Mouse (Mus musculus) hindbrain, embryonic 12.5 days (tissue): ENCODE measurements around the gene Hace1. TPM values are rescaled to one million over a fixed set of nuclear protein-coding genes. Genes with fewer than 3 reads are reported as not detected.

ENCODE experiments used
- ATAC-seq: fragments of 200-750 bp; cut with Nextera tagmentation; 2 replicates; pipeline ENCODE4 v1.8.0; 2017; ENCODE audit warnings: moderate TSS enrichment; ENCODE audit not compliant: low FRiP score
- H3K27ac ChIP-seq: fragments of 300-500 bp; sonication (generic); 2 replicates; pipeline ENCODE4 v1.5.1; 2016; ENCODE audit warnings: mild to moderate bottlenecking
- H3K27me3 ChIP-seq: fragments of 300-500 bp; sonication (generic); 2 replicates; pipeline ENCODE4 v1.6.1; 2016; ENCODE audit warnings: mild to moderate bottlenecking
- H3K36me3 ChIP-seq: fragments of 300-500 bp; sonication (generic); 2 replicates; pipeline ENCODE4 v1.6.1; 2016; ENCODE audit warnings: mild to moderate bottlenecking
- H3K4me1 ChIP-seq: fragments of 300-500 bp; sonication (generic); 2 replicates; pipeline ENCODE4 v1.6.1; 2016
- H3K4me2 ChIP-seq: fragments of 300-500 bp; sonication (generic); replicated peaks from 2 replicates; pipeline ENCODE4 v1.6.1; 2016; ENCODE audit warnings: mild to moderate bottlenecking
- H3K4me3 ChIP-seq: fragments of 300-500 bp; sonication (generic); 2 replicates; pipeline ENCODE4 v1.5.1; 2016; ENCODE audit warnings: mild to moderate bottlenecking
- H3K9ac ChIP-seq: fragments of 300-500 bp; sonication (generic); 2 replicates; pipeline ENCODE4 v1.6.1; 2016; ENCODE audit warnings: mild to moderate bottlenecking, moderate library complexity
- H3K9me3 ChIP-seq: fragments of 300-500 bp; sonication (generic); replicated peaks from 2 replicates; pipeline ENCODE4 v1.6.1; 2016; ENCODE audit warnings: mild to moderate bottlenecking
- WGBS: fragments of 180-500 bp; shearing (Covaris S2); methylation state at CpG from one replicate; pipeline ENCODE4 v1.1.7; 2016; 5-methylcytosine and 5-hydroxymethylcytosine counted together
- microRNA-seq: library from miRNA; unstranded; fragments of <30 nt; microRNA quantifications from one replicate; pipeline ENCODE4, GENCODE M21; 2017
- polyA plus RNA-seq: library from polyadenylated mRNA; unstranded; fragments of >200 nt; fragmentation: Nextera tagmentation; extraction: Ambion mirVana; gene quantifications from 2 replicates; pipeline ENCODE4 v1.2.1, GENCODE M21; 2016

The Hace1 gene
- polyA plus RNA-seq, 1 experiment from 2014 or later, result 22.0 TPM

DNA sequence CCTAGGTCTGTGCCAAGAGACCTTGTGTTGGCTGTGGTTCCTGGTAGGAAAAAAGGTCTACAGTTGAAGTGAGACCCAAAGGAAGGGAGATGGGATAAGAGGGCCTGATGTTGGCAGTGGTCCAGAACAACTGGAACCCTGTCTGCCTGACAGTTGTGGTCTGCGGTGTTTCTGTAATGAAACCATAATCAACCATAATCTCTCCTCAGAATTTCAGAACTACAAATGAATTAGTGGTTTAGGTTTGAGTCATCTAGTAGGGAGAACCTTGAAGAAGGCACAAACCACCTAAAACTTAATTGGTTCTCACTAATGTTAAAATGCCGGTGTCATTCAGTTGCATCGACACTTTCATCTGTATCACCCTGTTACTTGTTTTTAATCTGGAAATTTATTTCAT lies 133.2 kb downstream of the Hace1 start:
- 78% methylated on average over 3 of the region's 3 CpGs for WGBS
- Histone ChIP-seq H3K4me3 (no peak overlapping the region), H3K9ac (no peak overlapping the region), H3K27me3 (no peaks in the 10 kb centered on the region), H3K36me3 (no peaks in the 10 kb centered on the region), H3K27ac (peak overlapping the region; percentile 18; the same call in 1 of the 2 replicates), H3K4me1 (no peaks in the 10 kb centered on the region), H3K4me2 (no peak overlapping the region), H3K9me3 (no peaks in the 10 kb centered on the region)
- ATAC-seq, result no peak

DNA sequence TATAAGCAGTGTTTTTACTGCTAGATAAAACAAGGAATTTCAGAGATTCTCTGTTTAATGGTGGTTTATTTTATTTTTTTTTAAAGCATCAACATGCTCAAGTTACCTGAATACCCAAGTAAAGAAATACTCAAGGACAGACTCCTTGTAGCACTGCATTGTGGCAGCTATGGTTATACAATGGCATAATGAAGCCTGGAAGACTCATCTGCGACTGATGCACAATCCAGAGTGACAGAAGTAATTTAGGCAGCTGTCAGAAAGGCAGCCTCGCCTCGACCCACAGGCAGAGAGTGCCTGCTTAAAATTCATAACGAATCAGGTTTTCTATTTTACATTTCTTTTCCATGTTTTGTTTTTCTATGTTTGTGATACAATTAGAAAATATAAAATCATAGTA lies 133.7 kb downstream of the Hace1 start:
- Histone ChIP-seq H3K9ac (no peak overlapping the region), H3K4me3 (no peak overlapping the region), H3K27me3 (no peaks in the 10 kb centered on the region), H3K9me3 (no peaks in the 10 kb centered on the region), H3K4me2 (no peak overlapping the region), H3K36me3 (no peaks in the 10 kb centered on the region), H3K27ac (no peak overlapping the region), H3K4me1 (no peaks in the 10 kb centered on the region)
- ATAC-seq, result peak; percentile 65
- 43% methylated on average over 4 of the region's 4 CpGs for WGBS

Small RNA genes within 50 kb of the gene (microRNA-seq; reads per million reads assigned to microRNA genes)
- gene Gm27731, result not detected

Other genes starting within 250 kb of the Hace1 start
- 2.7 and 3.0 TPM in 2 replicates for gene Bves, start 242.1 kb upstream of the Hace1 start, polyA plus RNA-seq
- 11.1 and 12.7 TPM in 2 replicates for gene Lin28b, start 91.4 kb upstream of the Hace1 start, polyA plus RNA-seq